Mouse (Mus musculus): ENCODE measurements around the gene Olfr1418.

GRCm38 (mm10) chr19:11823346-11824065 lies 37.4 kb downstream of the Olfr1418 start:
- TF ChIP-seq POLR2A (IDR thresholded peaks at IDR 0.05; ENCODE audit: control insufficient read depth, low read depth, low read length), result no peak
- TF ChIP-seq CTCF (IDR thresholded peaks at IDR 0.05; ENCODE audit: control insufficient read depth, insufficient read depth, insufficient replicate concordance, low read depth, low read length), result no peak

Measured in testis, adult 2 months (tissue).